Mouse (Mus musculus): ENCODE measurements around the gene Scgb1b18. TPM values are rescaled to one million over a fixed set of nuclear protein-coding genes. Genes with fewer than 3 reads are reported as not detected.

Gene Scgb1b18
- polyA plus RNA-seq (2014; fragmentation: Illumina TruSeq; extraction: RNeasy Lipid Tissue Mini Kit (QIAGEN cat#74804); ENCODE audit: low read depth, low replicate concordance) = not detected

DNA sequence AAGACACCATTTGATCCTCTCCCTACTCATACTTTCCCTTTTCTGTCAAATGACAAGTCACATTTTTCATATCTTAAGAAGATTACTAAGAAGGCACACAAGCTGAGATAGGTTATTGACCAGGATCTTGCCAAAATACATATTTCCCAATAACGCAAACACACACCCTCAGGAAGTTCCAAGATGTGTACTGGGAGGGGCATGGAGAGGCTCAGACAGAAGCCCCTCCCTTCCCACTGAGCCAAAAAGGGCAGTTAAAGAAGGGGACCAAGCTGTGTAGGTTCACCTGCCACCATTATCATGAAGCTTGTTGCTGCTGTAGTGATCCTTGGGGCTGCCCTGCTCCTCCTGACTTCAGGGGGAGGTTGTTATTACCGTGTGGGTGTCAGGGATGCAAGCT, at the start of gene Scgb1b18:
Gene Scgb1b18 (plus strand): TSS at position 301 of the 400 bp plus-strand sequence.

DNA sequence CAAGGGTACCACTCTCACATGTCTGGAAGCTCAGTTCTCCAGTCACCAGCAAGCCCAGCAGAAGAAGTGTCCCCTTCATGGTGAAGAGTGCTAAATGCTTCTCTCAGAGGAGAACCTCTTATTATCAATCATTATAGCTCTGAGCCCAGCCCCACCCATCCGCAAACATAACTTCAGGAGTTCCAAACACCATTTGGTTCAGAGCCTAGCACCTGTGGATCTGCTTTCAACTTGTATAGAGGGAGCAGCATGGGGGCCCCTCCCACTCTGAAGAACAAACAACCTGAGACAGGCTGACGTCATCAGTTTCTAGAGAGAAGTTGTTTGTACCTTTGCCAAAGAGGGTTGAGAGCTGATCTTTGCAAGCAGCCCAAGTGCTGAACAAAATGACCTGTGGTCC, 11.6 kb upstream of the Scgb1b18 start, which contains the start of gene Scgb2b18:
Gene Scgb2b18 (minus strand): TSS at position 101 of the 400 bp plus-strand sequence.

Other genes starting within 250 kb of the Scgb1b18 start
- gene Scgb2b17, start 129.0 kb upstream of the Scgb1b18 start, polyA plus RNA-seq (2014; fragmentation: Illumina TruSeq; extraction: RNeasy Lipid Tissue Mini Kit (QIAGEN cat#74804); ENCODE audit: low read depth, low replicate concordance) = not detected
- gene Scgb1b17, start 122.1 kb upstream of the Scgb1b18 start, polyA plus RNA-seq (2014; fragmentation: Illumina TruSeq; extraction: RNeasy Lipid Tissue Mini Kit (QIAGEN cat#74804); ENCODE audit: low read depth, low replicate concordance) = not detected
- not detected for gene Scgb2b18, start 11.7 kb upstream of the Scgb1b18 start, polyA plus RNA-seq (2014; fragmentation: Illumina TruSeq; extraction: RNeasy Lipid Tissue Mini Kit (QIAGEN cat#74804); ENCODE audit: low read depth, low replicate concordance)
- not detected for gene Scgb2b19, start 94.8 kb downstream of the Scgb1b18 start, polyA plus RNA-seq (2014; fragmentation: Illumina TruSeq; extraction: RNeasy Lipid Tissue Mini Kit (QIAGEN cat#74804); ENCODE audit: low read depth, low replicate concordance)
- gene Scgb1b19, start 101.7 kb downstream of the Scgb1b18 start, polyA plus RNA-seq (2014; fragmentation: Illumina TruSeq; extraction: RNeasy Lipid Tissue Mini Kit (QIAGEN cat#74804); ENCODE audit: low read depth, low replicate concordance) = not detected
- gene Scgb2b20, start 180.8 kb downstream of the Scgb1b18 start, polyA plus RNA-seq (2014; fragmentation: Illumina TruSeq; extraction: RNeasy Lipid Tissue Mini Kit (QIAGEN cat#74804); ENCODE audit: low read depth, low replicate concordance) = not detected
- gene Scgb1b20, start 187.7 kb downstream of the Scgb1b18 start, polyA plus RNA-seq (2014; fragmentation: Illumina TruSeq; extraction: RNeasy Lipid Tissue Mini Kit (QIAGEN cat#74804); ENCODE audit: low read depth, low replicate concordance) = not detected